Mouse (Mus musculus) B cell, adult 2 months (primary cell): ENCODE data around the gene Nfib.

ENCODE experiments used
- DNase-seq, 2 experiments: peaks; one replicate each; pipeline ENCODE4 v3.0.0; 2022

Nfib gene

GRCm38 (mm10) chr4:82335266-82335865 is 370.2 kb downstream of the Nfib start:
- DNase-seq, result no peak

DNA sequence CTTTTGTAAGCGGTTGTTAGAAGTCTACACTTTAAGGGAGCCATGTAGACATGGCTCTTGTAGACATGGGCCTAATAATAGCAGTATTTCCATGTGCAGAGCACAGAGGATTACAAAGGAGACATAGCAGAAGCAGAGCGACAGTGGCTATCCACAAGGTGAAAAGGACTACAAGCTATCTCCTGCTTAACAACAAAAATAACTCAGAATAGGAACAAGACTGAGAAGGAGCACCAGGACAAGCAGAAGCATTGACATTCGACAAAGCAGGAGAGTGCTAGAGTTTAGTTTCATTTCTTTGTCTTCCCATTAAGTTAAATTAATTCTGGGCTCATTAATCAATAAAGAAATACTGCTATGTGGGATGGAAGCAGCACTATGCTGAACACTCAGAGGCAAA is 372.1 kb downstream of the Nfib start:
- no peak for DNase-seq

GRCm38 (mm10) chr4:82330095-82330494 is 375.5 kb downstream of the Nfib start:
- DNase-seq, result no peak

- DNase-seq, result no peak
Measured at GRCm38 (mm10) chr4:82326140-82326529, 379.4 kb downstream of the Nfib start.

DNA sequence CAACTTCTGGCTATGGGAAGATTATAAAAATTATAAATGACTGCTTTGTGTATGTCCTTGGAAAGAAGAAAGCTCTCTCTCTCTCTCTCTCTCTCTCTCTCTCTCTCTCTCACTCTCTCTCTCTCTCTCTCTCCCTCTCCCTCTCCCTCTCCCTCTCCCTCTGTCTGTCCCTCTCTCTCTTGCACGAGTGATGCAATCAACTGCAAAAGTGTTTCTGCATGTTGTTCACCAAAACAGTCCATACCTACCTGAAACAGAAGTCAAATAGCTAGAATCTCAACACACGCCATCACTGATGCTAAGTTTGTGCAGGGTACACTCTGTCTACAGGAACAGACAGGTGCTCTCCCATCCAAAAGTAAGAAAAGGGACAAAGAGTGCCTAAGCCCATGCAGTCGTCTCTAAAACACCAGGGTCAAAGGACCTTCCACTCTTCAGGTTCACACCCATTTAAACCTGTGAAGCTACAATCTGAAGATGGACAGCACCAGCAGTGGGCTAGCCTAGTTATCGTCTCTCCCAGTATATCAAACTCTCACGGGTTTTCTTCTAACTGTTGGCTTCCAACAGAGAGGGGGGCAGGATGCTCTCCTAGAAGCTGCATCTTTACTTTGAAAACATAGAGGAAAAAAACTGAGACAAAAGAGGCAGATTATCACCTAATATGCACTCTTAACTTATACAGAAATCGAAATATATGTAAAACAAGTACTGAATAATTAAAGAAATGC is 380.0 kb downstream of the Nfib start:
- no peak for DNase-seq

DNA sequence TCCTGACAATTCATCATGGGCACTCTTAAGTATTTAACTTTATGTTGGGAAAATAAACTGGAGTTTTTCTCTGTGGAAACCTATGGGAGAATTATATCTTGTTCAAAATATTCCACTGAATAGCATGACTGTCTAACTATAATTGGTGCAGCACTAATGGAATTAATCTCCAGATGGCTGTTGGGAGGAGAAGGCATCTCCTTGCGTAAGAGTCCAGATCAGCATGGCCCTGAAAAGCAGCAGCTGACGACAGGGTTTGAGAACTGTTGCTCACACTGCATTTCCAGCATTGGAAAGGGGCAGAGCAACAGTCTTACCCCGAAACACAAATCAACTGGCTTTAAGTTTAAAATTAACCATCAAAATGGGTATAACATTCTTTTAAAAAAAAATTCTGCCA is 380.6 kb downstream of the Nfib start:
- DNase-seq, result no peak

GRCm38 (mm10) chr4:82321008-82321407 is 384.5 kb downstream of the Nfib start:
- DNase-seq, result no peak

DNA sequence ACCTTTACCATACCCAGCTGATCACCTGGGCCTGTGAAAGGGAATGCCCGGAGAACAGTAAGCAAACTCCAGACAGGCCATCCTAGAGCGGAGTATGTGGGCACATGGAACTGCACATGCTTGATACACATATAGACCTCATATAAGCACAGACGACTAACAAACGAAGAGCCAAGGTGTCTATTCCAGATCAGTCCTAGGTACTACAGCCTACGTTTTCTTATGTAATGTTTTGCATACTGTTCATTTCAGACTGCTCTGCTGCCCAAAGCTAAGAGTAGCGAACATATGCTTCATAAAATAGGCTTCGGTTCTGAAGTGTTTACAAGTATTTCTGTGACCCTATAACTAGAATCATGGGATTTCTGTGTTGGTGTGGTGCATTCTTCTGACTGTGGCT is 386.2 kb downstream of the Nfib start:
- DNase-seq, result no peak

GRCm38 (mm10) chr4:82316168-82316567 is 389.4 kb downstream of the Nfib start:
- DNase-seq, result no peak

GRCm38 (mm10) chr4:82315710-82316109 is 389.8 kb downstream of the Nfib start:
- DNase-seq, result no peak

DNA sequence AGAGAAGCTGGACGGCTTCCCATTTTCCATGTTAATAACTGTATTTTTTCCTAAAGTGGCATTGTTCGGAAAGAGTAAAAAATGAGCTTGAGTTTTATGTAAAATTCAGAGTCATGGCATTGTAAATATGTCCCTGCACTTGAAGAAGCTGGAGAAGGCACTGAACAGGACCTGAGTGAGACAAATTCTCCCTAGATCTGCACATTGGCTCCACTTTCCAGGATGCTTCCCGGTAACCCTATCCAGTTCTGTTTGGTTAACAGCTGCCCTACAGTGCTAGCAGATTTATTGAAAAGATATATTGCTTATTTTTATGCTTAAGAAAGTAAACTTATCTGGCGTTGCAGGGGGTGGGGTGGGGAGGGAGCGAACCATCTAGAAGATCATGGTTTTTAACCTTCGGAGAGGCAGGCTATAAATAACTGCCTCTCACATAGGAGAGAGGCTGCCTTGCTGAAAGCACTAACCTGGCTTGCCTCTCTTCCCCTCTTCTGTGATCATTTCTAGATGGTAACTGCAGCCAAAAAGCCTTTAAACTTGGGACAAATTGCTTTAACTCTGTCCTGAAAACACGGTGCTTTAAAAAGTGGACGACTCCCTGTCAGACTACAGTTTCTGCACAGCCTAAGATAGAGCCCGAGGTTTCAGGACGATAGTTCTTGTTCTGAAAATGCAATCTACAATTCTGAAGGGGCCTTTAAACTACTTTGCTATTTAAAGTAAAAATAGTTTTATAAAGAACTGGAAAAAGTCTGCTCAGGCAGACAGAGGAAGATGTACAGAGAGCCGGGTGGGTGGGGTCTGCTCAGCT is 394.4 kb downstream of the Nfib start:
- no peak for DNase-seq

DNA sequence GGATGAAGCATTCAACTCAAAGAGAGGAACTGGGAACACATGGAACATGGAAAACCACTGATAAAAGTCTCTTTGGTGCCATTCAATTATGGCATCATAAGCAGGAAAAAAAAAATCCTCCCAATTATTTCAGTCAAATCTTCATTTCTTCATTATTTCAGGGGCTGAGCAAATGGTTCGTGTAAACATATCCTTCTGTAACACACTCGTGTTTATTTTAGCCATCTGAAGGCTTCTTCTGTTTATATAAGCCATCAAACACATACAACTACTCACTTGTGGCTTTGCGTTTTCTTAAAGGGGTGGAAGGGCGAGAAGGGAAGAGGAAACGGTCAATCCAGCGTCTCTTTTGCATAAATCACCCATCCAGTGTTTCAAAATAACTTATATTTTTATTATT is 399.5 kb downstream of the Nfib start:
- no peak for DNase-seq

DNA sequence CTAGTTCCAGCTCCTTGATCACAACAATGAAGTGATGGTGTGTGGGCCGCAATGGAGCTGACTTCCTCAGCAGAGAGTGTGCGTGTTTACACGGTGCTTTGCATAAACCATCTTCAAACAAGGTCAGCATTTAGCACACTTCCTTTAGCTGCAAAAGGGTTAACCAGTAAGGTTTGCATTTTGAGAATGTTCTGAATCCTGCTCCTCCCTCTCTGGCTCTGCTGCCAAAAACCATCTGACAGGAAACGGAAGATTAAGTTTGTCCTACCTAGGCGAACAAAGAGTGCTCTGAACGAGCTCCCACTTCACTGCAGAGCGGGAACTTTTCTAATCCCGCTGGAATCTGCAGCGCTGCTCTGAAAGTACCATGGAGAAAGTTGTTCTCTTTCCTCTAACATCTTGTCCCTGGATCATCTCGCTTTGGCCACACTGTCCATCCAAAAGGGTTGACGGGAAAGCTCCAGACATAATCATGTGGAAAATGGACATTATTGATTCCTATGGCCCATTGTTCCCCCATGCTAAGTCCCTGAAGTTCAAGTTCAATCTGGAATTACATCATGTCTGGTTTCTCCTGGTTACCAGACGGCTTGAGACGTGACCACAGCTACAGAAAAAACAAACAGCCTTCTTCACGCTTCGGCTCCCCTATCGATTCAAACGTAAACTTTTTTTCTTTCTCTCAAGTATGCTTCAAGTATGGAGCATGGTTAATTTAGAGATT is 401.2 kb downstream of the Nfib start:
- DNase-seq, result no peak

GRCm38 (mm10) chr4:82303362-82303900 is 402.1 kb downstream of the Nfib start:
- no peak for DNase-seq

DNA sequence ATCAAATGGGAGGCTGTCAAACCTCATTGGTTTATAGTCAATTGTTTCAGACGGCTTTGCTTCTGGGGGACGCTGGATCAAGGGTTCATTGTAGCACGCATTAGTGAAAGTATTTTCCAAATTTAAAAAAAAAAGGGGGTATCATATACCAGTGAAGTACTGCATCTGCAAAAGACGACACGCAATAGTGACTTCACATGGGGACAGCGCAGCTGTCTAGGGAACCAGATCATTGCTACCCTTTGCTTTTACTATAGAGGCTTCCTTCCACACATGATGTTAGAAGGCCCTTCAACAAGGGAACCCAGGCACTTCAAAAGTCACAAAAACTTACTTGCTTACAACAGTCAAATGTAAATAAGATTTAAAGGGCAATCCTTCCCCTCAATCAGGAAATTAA is 402.6 kb downstream of the Nfib start:
- DNase-seq, result no peak

- no peak for DNase-seq
Measured at GRCm38 (mm10) chr4:82298606-82299005, 406.9 kb downstream of the Nfib start.

DNA sequence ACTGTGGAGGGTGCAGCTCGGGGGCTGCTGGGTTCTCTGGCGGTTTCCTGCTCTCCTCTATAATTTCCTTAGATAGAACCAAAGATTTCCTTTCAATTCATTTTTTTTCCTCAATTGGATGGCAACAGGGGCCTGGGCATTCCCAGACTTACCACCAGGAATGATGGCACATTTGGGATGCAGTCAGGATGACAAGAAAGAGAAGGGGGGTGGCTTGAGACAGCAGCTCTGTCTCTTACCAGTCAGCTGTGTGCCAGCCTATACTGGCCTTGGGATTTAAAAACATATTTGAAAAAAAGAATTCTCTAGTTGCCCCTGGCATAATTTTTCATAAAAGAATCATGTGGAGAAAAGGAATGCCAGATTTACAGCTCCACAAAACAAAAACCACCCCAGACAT is 408.0 kb downstream of the Nfib start:
- DNase-seq, result no peak

- DNase-seq, result no peak
Measured at GRCm38 (mm10) chr4:82294066-82294465, 411.5 kb downstream of the Nfib start.

- no peak for DNase-seq
Measured at GRCm38 (mm10) chr4:82291174-82291847, 414.2 kb downstream of the Nfib start.

DNA sequence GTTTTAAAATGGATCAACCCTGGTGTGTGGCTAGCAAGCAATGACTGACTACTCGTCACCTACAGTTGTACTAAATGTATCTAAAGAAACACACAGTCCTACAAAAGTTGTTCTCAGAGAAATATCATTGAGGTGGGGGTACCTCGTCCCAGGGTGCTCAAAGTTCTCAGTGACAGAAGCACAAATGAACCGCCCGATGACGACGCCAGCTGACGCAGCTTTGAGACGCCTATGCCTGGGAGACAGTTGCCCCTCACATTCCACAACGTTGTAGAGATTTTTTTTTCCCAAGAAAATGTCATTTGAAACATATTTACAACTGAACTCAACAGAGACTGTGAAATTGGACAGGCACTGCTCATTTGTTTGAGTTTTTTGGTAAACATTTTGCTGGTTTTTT is 414.9 kb downstream of the Nfib start:
- DNase-seq, result no peak

- no peak for DNase-seq
Measured at GRCm38 (mm10) chr4:82289596-82289995, 416.0 kb downstream of the Nfib start.

- no peak for DNase-seq
Measured at GRCm38 (mm10) chr4:82288138-82288537, 417.4 kb downstream of the Nfib start.
